Mouse (Mus musculus) heart, embryonic 13.5 days (tissue): ENCODE measurements around the gene Brd2. TPM values are rescaled to one million over a fixed set of nuclear protein-coding genes. Genes with fewer than 3 reads are reported as not detected.

Experiments used
- ATAC-seq: fragments of 200-750 bp; cut with Nextera tagmentation; 2 replicates; pipeline ENCODE4 v1.8.0; 2017; ENCODE audit warnings: moderate TSS enrichment; ENCODE audit not compliant: insufficient number of reproducible peaks, low FRiP score, low TSS enrichment; ENCODE audit errors: extremely low read depth
- H3K27ac ChIP-seq: fragments of 300-500 bp; sonication (generic); replicated peaks from 2 replicates; pipeline ENCODE4 v1.5.1; 2015; ENCODE audit warnings: moderate library complexity, mild to moderate bottlenecking, inconsistent platforms
- H3K27me3 ChIP-seq: fragments of 300-500 bp; sonication (generic); replicated peaks from 2 replicates; pipeline ENCODE4 v1.6.1; 2015; ENCODE audit warnings: mild to moderate bottlenecking, inconsistent platforms
- H3K36me3 ChIP-seq: fragments of 300-500 bp; sonication (generic); 2 replicates; pipeline ENCODE4 v1.6.1; 2015; ENCODE audit warnings: mild to moderate bottlenecking, inconsistent platforms
- H3K4me1 ChIP-seq: fragments of 300-500 bp; sonication (generic); 2 replicates; pipeline ENCODE4 v1.6.1; 2015; ENCODE audit warnings: inconsistent platforms
- H3K4me2 ChIP-seq: fragments of 300-500 bp; sonication (generic); 2 replicates; pipeline ENCODE4 v1.6.1; 2015; ENCODE audit warnings: inconsistent platforms, mild to moderate bottlenecking, moderate library complexity
- H3K4me3 ChIP-seq: fragments of 300-500 bp; sonication (generic); 2 replicates; pipeline ENCODE4 v1.5.1; 2015; ENCODE audit warnings: moderate library complexity, mild to moderate bottlenecking, inconsistent platforms
- H3K9ac ChIP-seq: fragments of 300-500 bp; sonication (generic); 2 replicates; pipeline ENCODE4 v1.6.1; 2015; ENCODE audit warnings: inconsistent platforms, mild to moderate bottlenecking, moderate library complexity
- H3K9me3 ChIP-seq: fragments of 300-500 bp; sonication (generic); 2 replicates; pipeline ENCODE4 v1.6.1; 2016; ENCODE audit warnings: inconsistent platforms
- WGBS: fragments of 180-500 bp; shearing (Covaris S2); methylation state at CpG from one replicate; pipeline ENCODE4 v1.1.7; 2015; ENCODE audit warnings: mixed read lengths; 5-methylcytosine and 5-hydroxymethylcytosine counted together
- polyA plus RNA-seq: library from polyadenylated mRNA; unstranded; fragments of >200 nt; fragmentation: Nextera tagmentation; extraction: Ambion mirVana; gene quantifications from 2 replicates; pipeline ENCODE4 v1.2.1, GENCODE M21; 2015

Gene Brd2
- polyA plus RNA-seq, 1 experiment from 2014 or later, result 70.0 TPM

DNA sequence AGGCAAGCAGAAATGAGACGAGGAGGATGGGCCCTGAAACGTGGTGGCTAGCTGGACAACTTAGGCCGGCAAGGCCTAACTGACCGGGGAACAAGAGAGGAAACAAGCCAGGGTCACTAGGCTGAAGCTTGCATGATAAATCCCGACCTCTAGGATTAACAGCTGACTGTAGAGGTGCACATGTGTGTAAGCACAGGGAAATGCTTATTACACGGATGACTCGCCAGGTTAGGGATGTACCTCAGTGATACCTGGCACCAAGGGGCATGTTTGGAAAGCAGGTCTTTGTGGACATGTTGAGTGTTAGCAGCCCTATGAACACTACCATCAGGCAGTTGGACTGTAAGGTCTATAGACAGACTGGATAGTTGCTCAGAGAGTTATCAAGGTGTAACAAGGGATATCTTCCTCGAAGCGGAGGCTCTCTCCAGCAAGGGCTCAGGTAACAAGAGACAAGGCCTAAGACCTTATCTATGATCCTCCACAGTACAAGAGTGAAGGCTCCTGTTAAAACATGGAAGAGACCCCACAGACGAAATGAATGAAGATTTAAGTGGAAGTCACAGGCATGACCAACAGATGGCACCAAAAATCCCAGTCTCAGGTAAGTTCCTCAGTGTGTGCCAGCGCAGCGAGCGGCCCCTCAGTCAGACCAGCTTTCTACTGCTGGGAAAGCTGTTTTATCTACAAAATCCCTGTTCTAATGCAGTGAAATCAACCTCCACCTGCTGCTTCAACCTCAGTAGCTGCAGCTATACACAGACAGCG, 13.2 kb downstream of the Brd2 start:
- WGBS, result 72% methylated on average over 14 of the region's 14 CpGs
- no peaks in the 10 kb centered on the region for H3K27me3 ChIP-seq
- H3K4me2 ChIP-seq, result no peak overlapping the region
- H3K9ac ChIP-seq, result no peak overlapping the region
- no peak overlapping the region for H3K4me3 ChIP-seq
- H3K9me3 ChIP-seq, result 0 out of 2 replicates have a peak, but pooled peaks cover 4% of the 10 kb centered on the region
- H3K27ac ChIP-seq, result peak overlapping the region; percentile 32; the same call in 1 of the 2 replicates
- H3K4me1 ChIP-seq, result peaks cover 2% of the 10 kb centered on the region; the same call in 1 of the 2 replicates
- H3K36me3 ChIP-seq, result peaks cover 54% of the 10 kb centered on the region
- no peak for ATAC-seq

DNA sequence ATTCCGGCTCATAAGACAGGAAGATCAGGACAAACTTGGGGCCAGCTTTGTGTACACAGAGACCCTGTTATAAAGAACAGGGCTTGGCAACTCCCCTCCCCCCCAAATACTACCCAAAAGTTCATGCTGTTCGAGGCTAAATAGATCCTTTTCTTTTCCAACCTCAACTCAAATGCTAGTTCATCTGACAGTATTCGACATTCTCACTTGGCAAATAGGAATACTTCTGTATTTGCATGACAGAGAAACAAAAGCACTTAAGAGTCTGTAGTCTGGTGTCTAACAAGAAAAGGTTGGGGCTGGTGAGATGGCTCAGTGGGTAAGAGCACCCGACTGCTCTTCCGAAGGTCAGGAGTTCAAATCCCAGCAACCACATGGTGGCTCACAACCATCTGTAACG, 14.0 kb downstream of the Brd2 start:
- whole genome bisulfite sequencing, result 91% methylated on average over 5 of the region's 6 CpGs
- no peak for ATAC-seq
- Histone ChIP-seq H3K4me3 (no peak overlapping the region), H3K4me1 (peaks cover 2% of the 10 kb centered on the region; the same call in 1 of the 2 replicates), H3K27ac (no peak overlapping the region), H3K9me3 (0 out of 2 replicates have a peak, but pooled peaks cover 4% of the 10 kb centered on the region), H3K9ac (no peak overlapping the region), H3K4me2 (no peak overlapping the region), H3K36me3 (peaks cover 47% of the 10 kb centered on the region), H3K27me3 (no peaks in the 10 kb centered on the region)

DNA sequence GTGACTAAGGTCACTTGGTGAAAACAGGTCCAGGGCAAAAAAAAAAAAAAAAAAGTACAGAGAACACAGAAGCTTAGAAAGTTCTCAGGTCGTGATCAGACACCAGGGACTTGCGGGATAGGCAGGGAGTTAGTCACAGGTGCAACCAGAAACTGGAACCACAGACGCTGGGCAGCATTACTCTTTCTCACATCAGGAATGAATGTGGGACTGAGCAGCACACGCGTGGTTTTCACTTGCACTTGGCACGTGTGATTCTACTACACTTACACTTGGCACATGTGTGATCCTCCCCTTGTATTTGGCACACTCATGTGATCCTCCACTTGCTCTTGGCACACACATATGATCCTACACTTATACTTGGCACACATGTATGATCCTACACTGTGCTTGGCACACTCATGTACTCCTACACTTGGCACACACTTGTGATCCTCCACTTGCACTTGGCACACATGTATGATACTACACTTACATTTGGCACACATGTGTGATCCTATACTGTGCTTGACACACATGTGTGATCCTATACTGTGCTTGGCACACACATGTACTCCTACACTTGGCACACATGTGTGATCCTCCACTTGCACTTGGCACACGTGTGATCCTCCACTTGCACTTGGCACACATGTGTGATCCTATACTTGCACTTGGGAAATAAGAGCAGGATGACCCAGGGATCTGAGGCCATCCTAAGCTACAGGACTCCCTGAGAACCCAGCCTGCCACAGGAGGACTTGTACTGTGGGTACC, 15.1 kb downstream of the Brd2 start:
- H3K4me1 ChIP-seq, result 0 out of 2 replicates have a peak, but pooled peaks cover 2% of the 10 kb centered on the region
- no peak overlapping the region for H3K27ac ChIP-seq
- no peak overlapping the region for H3K4me2 ChIP-seq
- ATAC-seq, result no peak
- H3K4me3 ChIP-seq, result no peak overlapping the region
- H3K9ac ChIP-seq, result no peak overlapping the region
- no peaks in the 10 kb centered on the region for H3K27me3 ChIP-seq
- peaks cover 35% of the 10 kb centered on the region for H3K36me3 ChIP-seq
- WGBS, result 77% methylated on average over 7 of the region's 7 CpGs
- H3K9me3 ChIP-seq, result 0 out of 2 replicates have a peak, but pooled peaks cover 4% of the 10 kb centered on the region

DNA sequence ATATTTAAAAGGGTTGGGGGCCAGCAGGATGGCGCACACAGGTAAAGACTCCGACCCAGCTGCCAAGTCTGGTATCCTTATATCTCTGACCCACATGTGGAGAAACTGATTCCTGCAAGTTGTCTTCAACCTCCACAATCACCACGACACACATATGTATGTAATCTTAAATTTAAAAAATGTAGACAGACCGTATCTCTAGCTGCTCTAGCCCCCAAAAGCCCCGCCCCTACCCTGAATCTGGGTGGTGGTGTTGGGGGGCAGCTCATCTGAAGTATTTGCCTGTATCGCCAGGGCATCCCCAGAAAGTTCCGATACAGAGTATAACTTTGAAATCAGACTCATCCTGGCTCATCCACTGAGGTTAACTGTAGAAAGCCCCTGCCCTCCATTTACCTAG, 15.9 kb downstream of the Brd2 start:
- H3K9ac ChIP-seq, result no peak overlapping the region
- 77% methylated on average over 7 of the region's 7 CpGs for WGBS
- H3K4me1 ChIP-seq, result peaks cover 6% of the 10 kb centered on the region
- 0 out of 2 replicates have a peak, but pooled peaks cover 4% of the 10 kb centered on the region for H3K9me3 ChIP-seq
- peaks cover 27% of the 10 kb centered on the region for H3K36me3 ChIP-seq
- ATAC-seq, result no peak
- no peak overlapping the region for H3K27ac ChIP-seq
- H3K4me3 ChIP-seq, result no peak overlapping the region
- no peaks in the 10 kb centered on the region for H3K27me3 ChIP-seq
- no peak overlapping the region for H3K4me2 ChIP-seq

DNA sequence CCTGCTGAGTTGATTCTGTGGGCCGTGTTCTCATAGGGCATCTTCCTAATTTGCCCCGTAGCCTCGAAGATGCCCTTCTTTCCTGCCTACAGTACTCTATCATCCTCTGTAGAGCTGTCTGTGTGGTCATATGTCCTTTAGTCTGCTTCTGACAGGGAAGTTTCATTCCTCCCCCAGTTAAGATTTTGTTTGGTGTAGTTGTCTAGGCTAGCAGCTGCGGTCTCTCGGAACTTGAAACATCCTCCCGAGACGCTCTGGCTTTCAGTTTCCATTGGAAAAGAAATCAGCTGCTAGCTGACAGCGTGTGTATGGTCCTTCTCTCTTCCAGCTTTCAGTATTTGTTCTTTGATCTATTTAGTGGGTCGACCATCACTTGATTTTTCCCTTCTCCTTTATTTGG, 17.6 kb downstream of the Brd2 start:
- Histone ChIP-seq H3K4me2 (no peak overlapping the region), H3K4me3 (no peak overlapping the region), H3K27me3 (peaks cover 6% of the 10 kb centered on the region), H3K4me1 (peaks cover 6% of the 10 kb centered on the region), H3K27ac (no peak overlapping the region), H3K36me3 (peaks cover 10% of the 10 kb centered on the region), H3K9ac (no peak overlapping the region), H3K9me3 (0 out of 2 replicates have a peak, but pooled peaks cover 4% of the 10 kb centered on the region)
- 73% methylated on average over 9 of the region's 9 CpGs for WGBS
- no peak for ATAC-seq

DNA sequence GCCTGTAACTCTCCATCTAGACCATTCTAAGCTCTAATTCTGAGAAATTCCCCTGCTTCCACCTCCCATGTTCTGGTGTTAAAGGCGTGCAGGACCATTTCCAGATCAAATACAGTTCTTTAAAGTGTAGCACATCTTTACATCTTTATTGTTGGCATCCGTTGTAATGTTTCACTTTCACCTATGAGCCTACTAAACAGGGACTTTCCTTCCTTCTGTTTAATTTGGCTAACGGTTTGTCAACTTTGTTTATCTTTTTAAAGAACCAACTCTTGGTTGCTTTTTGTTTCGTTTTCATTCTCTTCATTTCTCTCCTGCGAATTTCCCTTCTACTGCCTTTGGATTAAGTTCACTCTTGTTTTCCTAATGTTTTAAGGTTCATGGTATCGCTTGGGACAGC, 19.6 kb downstream of the Brd2 start:
- H3K27me3 ChIP-seq, result peaks cover 6% of the 10 kb centered on the region
- H3K4me1 ChIP-seq, result peaks cover 9% of the 10 kb centered on the region
- H3K4me2 ChIP-seq, result no peak overlapping the region
- ATAC-seq, result no peak
- no peak overlapping the region for H3K4me3 ChIP-seq
- H3K9me3 ChIP-seq, result 0 out of 2 replicates have a peak, but pooled peaks cover 4% of the 10 kb centered on the region
- WGBS, result 68% methylated on average over 6 of the region's 6 CpGs
- H3K9ac ChIP-seq, result no peak overlapping the region
- no peak overlapping the region for H3K27ac ChIP-seq
- H3K36me3 ChIP-seq, result no peaks in the 10 kb centered on the region

DNA sequence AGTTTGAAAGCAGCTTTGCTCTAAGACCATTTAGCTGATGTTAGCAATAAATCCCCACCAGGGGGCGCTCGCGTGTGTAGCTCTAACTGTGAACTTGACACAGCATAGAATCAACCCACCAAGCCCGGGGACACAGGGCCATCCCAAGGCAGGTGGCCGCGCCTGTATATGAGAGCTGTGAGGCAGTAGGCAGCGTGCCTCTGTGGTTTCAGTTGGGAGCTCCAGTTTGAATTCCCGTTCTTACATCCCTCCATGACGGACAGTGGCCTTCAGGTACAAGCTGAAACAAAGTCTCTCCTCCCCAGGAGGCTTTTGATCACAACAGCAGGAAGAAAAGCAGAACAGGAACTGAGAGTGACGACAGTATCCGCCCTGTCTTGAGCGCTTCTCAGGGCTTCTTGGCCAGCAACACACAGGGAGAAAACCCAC, 20.8 kb downstream of the Brd2 start:
- 6% methylated on average over 12 of the region's 12 CpGs for WGBS
- peak overlapping the region; percentile 34 for H3K4me3 ChIP-seq
- 0 out of 2 replicates have a peak, but pooled peaks cover 4% of the 10 kb centered on the region for H3K9me3 ChIP-seq
- no peaks in the 10 kb centered on the region for H3K36me3 ChIP-seq
- H3K27ac ChIP-seq, result no peak overlapping the region
- peak overlapping the region; percentile 61 for H3K9ac ChIP-seq
- H3K4me2 ChIP-seq, result peak overlapping the region; percentile 62
- peaks cover 6% of the 10 kb centered on the region for H3K27me3 ChIP-seq
- peaks cover 9% of the 10 kb centered on the region for H3K4me1 ChIP-seq
- ATAC-seq, result 0 out of 2 replicates have a peak, but pooled peaks have one; percentile 66

DNA sequence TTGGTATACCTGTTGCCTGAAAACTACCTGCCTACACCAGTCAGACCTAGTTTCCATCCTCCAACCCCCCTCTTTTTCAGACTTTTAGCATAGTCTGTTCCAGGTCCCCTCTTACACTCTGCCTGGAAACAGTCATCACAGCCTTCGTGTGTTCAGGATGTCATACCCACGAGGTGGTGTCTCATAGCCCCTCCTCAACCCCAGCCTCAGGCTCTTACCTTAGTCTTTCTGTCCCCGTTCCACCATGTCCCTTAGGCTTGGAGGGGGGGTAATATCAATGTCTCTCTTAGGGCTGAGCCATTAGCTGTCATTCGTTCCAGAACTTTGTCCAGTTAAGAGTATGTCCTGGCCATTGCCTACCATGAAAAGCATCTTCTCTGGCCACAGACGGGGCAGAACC, 21.2 kb downstream of the Brd2 start:
- peaks cover 9% of the 10 kb centered on the region for H3K4me1 ChIP-seq
- H3K9ac ChIP-seq, result no peak overlapping the region
- 21% methylated on average over 5 of the region's 5 CpGs for WGBS
- no peak overlapping the region for H3K4me2 ChIP-seq
- H3K4me3 ChIP-seq, result no peak overlapping the region; the same call in 1 of the 2 replicates
- H3K36me3 ChIP-seq, result no peaks in the 10 kb centered on the region
- H3K27ac ChIP-seq, result no peak overlapping the region
- peaks cover 6% of the 10 kb centered on the region for H3K27me3 ChIP-seq
- ATAC-seq, result no peak
- H3K9me3 ChIP-seq, result 0 out of 2 replicates have a peak, but pooled peaks cover 4% of the 10 kb centered on the region

DNA sequence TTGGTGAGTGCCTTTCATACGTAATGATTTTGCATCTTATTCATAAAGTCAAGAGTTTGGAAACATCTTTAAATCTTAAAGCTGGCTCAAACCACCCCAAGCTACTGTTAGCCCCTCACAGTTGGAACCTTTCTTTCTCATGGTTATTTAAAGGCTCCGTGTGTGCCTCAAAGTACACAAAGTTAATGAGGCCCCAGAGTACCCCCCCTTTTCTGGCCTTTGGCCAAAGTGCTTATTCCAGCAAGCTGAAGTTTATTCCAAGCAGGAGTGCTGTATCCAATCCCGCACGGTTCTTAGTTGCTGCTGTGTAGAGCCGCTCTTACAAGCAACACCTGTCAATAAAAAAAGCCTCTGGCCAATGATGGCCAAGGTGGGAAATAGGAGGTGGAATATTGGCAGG, 22.9 kb downstream of the Brd2 start:
- ATAC-seq, result no peak
- Histone ChIP-seq H3K9ac (no peak overlapping the region), H3K4me2 (no peak overlapping the region), H3K27me3 (peaks cover 6% of the 10 kb centered on the region), H3K9me3 (no peaks in the 10 kb centered on the region), H3K4me1 (peaks cover 9% of the 10 kb centered on the region), H3K4me3 (no peak overlapping the region), H3K36me3 (no peaks in the 10 kb centered on the region), H3K27ac (no peak overlapping the region)
- 52% methylated on average over 5 of the region's 5 CpGs for WGBS

DNA sequence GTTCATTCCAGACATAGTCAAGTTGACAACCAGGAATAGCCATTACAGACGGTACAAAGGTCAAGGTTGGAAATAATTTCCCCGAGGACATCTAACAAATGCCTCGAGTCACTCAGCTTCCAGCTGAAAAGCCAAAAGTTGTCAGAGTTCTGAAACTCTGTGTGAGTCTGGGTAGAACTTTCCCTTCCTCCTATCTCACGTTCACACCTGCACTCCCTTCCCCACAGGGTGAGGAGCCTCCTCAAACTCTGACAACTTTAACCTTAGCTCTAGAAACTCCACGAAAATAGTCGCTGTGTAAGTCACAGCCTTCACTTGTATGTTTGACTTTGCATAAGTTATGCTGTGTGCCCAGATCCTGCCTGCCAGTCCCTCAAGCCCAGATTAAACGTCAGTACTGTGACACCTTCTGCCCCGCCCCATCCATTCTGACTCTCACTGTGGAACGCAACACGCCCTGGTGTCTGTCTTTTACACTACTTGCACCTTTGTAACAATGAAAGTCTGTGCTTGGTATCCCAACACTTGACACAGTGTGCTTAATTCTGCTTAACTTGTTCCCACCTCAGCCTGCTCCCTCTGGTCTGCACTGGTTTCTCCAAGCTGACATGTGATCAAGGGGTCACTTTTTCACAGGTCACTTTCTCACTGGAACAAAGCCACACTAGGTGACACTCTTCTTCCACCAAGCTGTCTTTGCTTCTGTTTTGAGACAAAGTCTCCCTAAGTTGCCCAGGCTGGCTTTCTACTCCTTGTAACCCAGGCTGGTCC, 23.5 kb downstream of the Brd2 start:
- Histone ChIP-seq H3K9me3 (no peaks in the 10 kb centered on the region), H3K27ac (no peak overlapping the region), H3K4me2 (no peak overlapping the region), H3K36me3 (no peaks in the 10 kb centered on the region), H3K4me1 (peaks cover 11% of the 10 kb centered on the region), H3K9ac (no peak overlapping the region), H3K27me3 (peaks cover 10% of the 10 kb centered on the region), H3K4me3 (no peak overlapping the region)
- WGBS, result 38% methylated on average over 10 of the region's 10 CpGs
- ATAC-seq, result no peak

DNA sequence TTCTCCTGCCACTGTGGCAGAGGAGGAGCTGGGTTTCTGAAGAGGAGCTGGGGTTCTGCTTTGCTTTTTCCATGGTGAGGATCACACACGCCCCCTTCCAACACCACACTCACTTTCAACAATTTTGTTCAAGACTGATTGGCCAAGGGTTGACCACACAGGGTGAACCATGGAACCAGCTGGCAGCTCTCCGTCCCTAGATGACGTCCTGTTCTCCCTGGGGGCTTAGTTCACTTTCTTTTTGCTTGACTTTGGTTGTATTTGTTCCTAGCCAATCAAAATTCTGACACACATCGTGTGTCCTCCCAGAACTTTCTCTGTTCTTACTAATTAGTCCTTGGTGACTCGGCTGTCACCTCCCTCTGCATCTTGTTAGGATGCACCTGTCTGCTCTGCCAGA, 25.2 kb downstream of the Brd2 start:
- no peak overlapping the region for H3K27ac ChIP-seq
- H3K4me1 ChIP-seq, result peaks cover 24% of the 10 kb centered on the region
- WGBS, result 68% methylated on average over 5 of the region's 5 CpGs
- no peak for ATAC-seq
- H3K36me3 ChIP-seq, result no peaks in the 10 kb centered on the region
- H3K9me3 ChIP-seq, result no peaks in the 10 kb centered on the region
- no peak overlapping the region for H3K9ac ChIP-seq
- no peak overlapping the region for H3K4me3 ChIP-seq
- H3K4me2 ChIP-seq, result no peak overlapping the region
- peaks cover 10% of the 10 kb centered on the region for H3K27me3 ChIP-seq
